Mouse (Mus musculus): ENCODE measurements around the gene Cxcl10.

- no peak for TF ChIP-seq CTCF (IDR thresholded peaks at IDR 0.05; ENCODE audit: insufficient read depth, low read length)
- TF ChIP-seq POLR2A (IDR thresholded peaks at IDR 0.05; ENCODE audit: borderline replicate concordance, extremely low read depth, low read depth, low read length) = peak; percentile 11; the same call in 1 of the 2 replicates
Observed at GRCm38 (mm10) chr5:92387433-92387832, 38.7 kb upstream of the Cxcl10 start.
